Mouse (Mus musculus): ENCODE results near the gene Zc3hav1l. TPM values are rescaled to one million over a fixed set of nuclear protein-coding genes. Genes with fewer than 3 reads are reported as not detected.

Gene Zc3hav1l
- polyA plus RNA-seq, 1 experiment from 2014 or later = 10.2 TPM

DNA sequence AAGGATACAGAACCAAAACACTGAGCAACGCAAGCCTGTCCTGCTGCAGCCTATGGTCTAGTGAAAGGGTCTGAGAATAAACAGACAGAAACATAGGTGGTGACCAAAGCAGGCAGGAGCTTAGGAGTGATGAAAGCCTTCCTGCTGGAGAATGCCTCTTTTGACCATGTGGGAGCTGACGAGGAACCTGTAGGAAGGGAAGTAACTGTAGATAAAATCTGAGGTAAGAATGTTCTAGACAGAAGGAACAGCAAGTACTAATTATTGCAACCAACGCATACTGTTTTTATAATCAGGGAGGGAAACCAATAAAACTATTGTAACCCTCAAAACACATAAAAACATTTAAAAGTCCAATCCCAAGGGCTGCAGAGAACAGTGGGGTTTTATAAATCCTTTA, 54.9 kb downstream of the Zc3hav1l start:
- WGBS = 82% methylated on average over 3 of the region's 3 CpGs
- H3K4me2 ChIP-seq (ENCODE audit: low read length) = no peak overlapping the region
- H3K27ac ChIP-seq (replicated peaks; ENCODE audit: low read depth, low read length) = no peak overlapping the region
- DNase-seq (no peak), ATAC-seq (ENCODE audit: low FRiP score, low TSS enrichment) (no peak)
- H3K4me3 ChIP-seq (replicated peaks; ENCODE audit: low read depth, low read length) = no peak overlapping the region
- H3K9me3 ChIP-seq (ENCODE audit: control insufficient read depth, low read length) = no peaks in the 10 kb centered on the region
- H3K4me1 ChIP-seq (ENCODE audit: control insufficient read depth, insufficient read depth, low read length) = peaks cover 21% of the 10 kb centered on the region
- no peaks in the 10 kb centered on the region for H3K27me3 ChIP-seq (ENCODE audit: control insufficient read depth, insufficient read depth, low read length)
- no peak overlapping the region for H3K9ac ChIP-seq (replicated peaks; ENCODE audit: low read length)
- no peaks in the 10 kb centered on the region for H3K36me3 ChIP-seq (ENCODE audit: control insufficient read depth, insufficient read depth, low read length)

DNA sequence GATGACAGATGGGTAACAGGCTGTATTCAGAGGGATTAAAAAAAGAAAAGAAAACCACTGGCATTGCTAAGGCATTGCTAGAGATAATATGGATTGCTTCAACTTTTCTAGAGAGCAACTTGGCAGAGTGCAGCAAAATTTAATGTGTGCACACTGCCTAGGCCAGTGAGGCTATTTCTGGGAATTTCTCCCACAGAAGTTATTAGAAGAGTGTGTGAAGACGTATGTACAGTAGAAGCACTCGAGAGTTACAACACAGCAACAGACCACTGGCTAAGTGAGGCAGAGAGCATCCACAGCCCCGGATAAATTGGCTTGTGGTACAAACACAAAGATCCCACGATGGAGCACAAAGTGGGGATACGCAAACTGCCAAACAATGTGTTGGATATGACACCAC, 56.2 kb downstream of the Zc3hav1l start:
- ATAC-seq (ENCODE audit: low FRiP score, low TSS enrichment) (no peak), DNase-seq (no peak)
- Histone ChIP-seq H3K4me3 (replicated peaks; ENCODE audit: low read depth, low read length) (no peak overlapping the region), H3K9ac (replicated peaks; ENCODE audit: low read length) (no peak overlapping the region), H3K27me3 (ENCODE audit: control insufficient read depth, insufficient read depth, low read length) (no peaks in the 10 kb centered on the region), H3K27ac (replicated peaks; ENCODE audit: low read depth, low read length) (0 out of 2 replicates have a peak overlapping the region, but pooled peaks have one; percentile 6), H3K9me3 (ENCODE audit: control insufficient read depth, low read length) (no peaks in the 10 kb centered on the region), H3K4me1 (ENCODE audit: control insufficient read depth, insufficient read depth, low read length) (peaks cover 18% of the 10 kb centered on the region), H3K4me2 (ENCODE audit: low read length) (no peak overlapping the region), H3K36me3 (ENCODE audit: control insufficient read depth, insufficient read depth, low read length) (no peaks in the 10 kb centered on the region)
- 87% methylated on average over 5 of the region's 5 CpGs for WGBS

- 79% methylated on average over 8 of the region's 8 CpGs for WGBS
- DNase-seq (no peak), ATAC-seq (ENCODE audit: low FRiP score, low TSS enrichment) (no peak)
- Histone ChIP-seq H3K27me3 (ENCODE audit: control insufficient read depth, insufficient read depth, low read length) (no peaks in the 10 kb centered on the region), H3K27ac (replicated peaks; ENCODE audit: low read depth, low read length) (no peak overlapping the region), H3K36me3 (ENCODE audit: control insufficient read depth, insufficient read depth, low read length) (no peaks in the 10 kb centered on the region), H3K4me3 (replicated peaks; ENCODE audit: low read depth, low read length) (no peak overlapping the region), H3K4me2 (ENCODE audit: low read length) (no peak overlapping the region), H3K9ac (replicated peaks; ENCODE audit: low read length) (no peak overlapping the region), H3K4me1 (ENCODE audit: control insufficient read depth, insufficient read depth, low read length) (peaks cover 18% of the 10 kb centered on the region), H3K9me3 (ENCODE audit: control insufficient read depth, low read length) (no peaks in the 10 kb centered on the region)
These were observed 56.7 kb downstream of the Zc3hav1l start for GRCm38 (mm10) chr6:38242295-38242830.

DNA sequence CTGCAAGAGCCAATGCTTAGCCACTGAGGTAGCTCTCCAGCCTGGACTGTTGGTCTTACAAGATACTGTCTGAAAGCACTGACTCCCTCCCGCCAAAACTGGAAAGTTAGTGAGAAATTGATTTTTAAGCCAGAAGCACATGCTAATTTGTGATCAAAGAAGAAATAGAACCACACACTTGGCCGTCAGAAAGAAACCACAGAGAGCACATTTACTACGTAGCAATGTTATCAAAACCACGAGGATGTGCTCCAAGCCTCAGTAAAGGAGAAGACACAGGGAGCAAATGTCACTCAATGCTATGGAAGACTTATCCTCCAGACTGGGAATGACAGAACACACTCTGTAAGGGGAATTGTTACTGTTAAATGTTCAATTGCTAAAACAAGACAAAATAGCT, 57.6 kb downstream of the Zc3hav1l start:
- 89% methylated on average over 4 of the region's 4 CpGs for WGBS
- H3K4me3 ChIP-seq (replicated peaks; ENCODE audit: low read depth, low read length) = no peak overlapping the region
- H3K9me3 ChIP-seq (ENCODE audit: control insufficient read depth, low read length) = no peaks in the 10 kb centered on the region
- H3K27me3 ChIP-seq (ENCODE audit: control insufficient read depth, insufficient read depth, low read length) = no peaks in the 10 kb centered on the region
- no peak overlapping the region for H3K9ac ChIP-seq (replicated peaks; ENCODE audit: low read length)
- H3K4me2 ChIP-seq (ENCODE audit: low read length) = no peak overlapping the region
- DNase-seq = no peak
- H3K27ac ChIP-seq (replicated peaks; ENCODE audit: low read depth, low read length) = no peak overlapping the region
- no peaks in the 10 kb centered on the region for H3K36me3 ChIP-seq (ENCODE audit: control insufficient read depth, insufficient read depth, low read length)
- H3K4me1 ChIP-seq (ENCODE audit: control insufficient read depth, insufficient read depth, low read length) = peaks cover 18% of the 10 kb centered on the region
- ATAC-seq (ENCODE audit: low FRiP score, low TSS enrichment) = no peak

- peak; percentile 60 for DNase-seq
- H3K27me3 ChIP-seq (ENCODE audit: control insufficient read depth, insufficient read depth, low read length) = no peaks in the 10 kb centered on the region
- ATAC-seq (ENCODE audit: low FRiP score, low TSS enrichment) = peak; percentile 51; the same call in 1 of the 2 replicates
- no peaks in the 10 kb centered on the region for H3K36me3 ChIP-seq (ENCODE audit: control insufficient read depth, insufficient read depth, low read length)
- no peak overlapping the region for H3K4me3 ChIP-seq (replicated peaks; ENCODE audit: low read depth, low read length)
- no peak overlapping the region for H3K4me2 ChIP-seq (ENCODE audit: low read length)
- H3K27ac ChIP-seq (replicated peaks; ENCODE audit: low read depth, low read length) = peak overlapping the region; percentile 41
- WGBS = 63% methylated on average over 5 of the region's 5 CpGs
- no peak overlapping the region for H3K9ac ChIP-seq (replicated peaks; ENCODE audit: low read length)
- peaks cover 18% of the 10 kb centered on the region for H3K4me1 ChIP-seq (ENCODE audit: control insufficient read depth, insufficient read depth, low read length)
- no peaks in the 10 kb centered on the region for H3K9me3 ChIP-seq (ENCODE audit: control insufficient read depth, low read length)
These were observed 58.4 kb downstream of the Zc3hav1l start for GRCm38 (mm10) chr6:38240618-38241017.

- no peak overlapping the region for H3K9ac ChIP-seq (replicated peaks; ENCODE audit: low read length)
- H3K27me3 ChIP-seq (ENCODE audit: control insufficient read depth, insufficient read depth, low read length) = no peaks in the 10 kb centered on the region
- 75% methylated on average over 4 of the region's 4 CpGs for WGBS
- H3K9me3 ChIP-seq (ENCODE audit: control insufficient read depth, low read length) = no peaks in the 10 kb centered on the region
- H3K4me1 ChIP-seq (ENCODE audit: control insufficient read depth, insufficient read depth, low read length) = peaks cover 13% of the 10 kb centered on the region
- no peak overlapping the region for H3K4me2 ChIP-seq (ENCODE audit: low read length)
- DNase-seq (no peak), ATAC-seq (ENCODE audit: low FRiP score, low TSS enrichment) (no peak)
- H3K36me3 ChIP-seq (ENCODE audit: control insufficient read depth, insufficient read depth, low read length) = no peaks in the 10 kb centered on the region
- H3K4me3 ChIP-seq (replicated peaks; ENCODE audit: low read depth, low read length) = no peak overlapping the region
- H3K27ac ChIP-seq (replicated peaks; ENCODE audit: low read depth, low read length) = no peak overlapping the region
These were observed 60.7 kb downstream of the Zc3hav1l start for GRCm38 (mm10) chr6:38238382-38238781.

Other genes with a start within 250 kb of the Zc3hav1l start
- not detected in 2 replicates for gene Tmem213, start 190.0 kb downstream of the Zc3hav1l start, polyA plus RNA-seq (2014; fragmentation: Nextera tagmentation; extraction: Ambion mirVana)
- gene Atp6v0a4, start 174.7 kb downstream of the Zc3hav1l start, polyA plus RNA-seq (2014; fragmentation: Nextera tagmentation; extraction: Ambion mirVana) = 0.32 TPM in 1 of 2 replicates, not detected in the other
- gene D630045J12Rik, start 45.2 kb downstream of the Zc3hav1l start, polyA plus RNA-seq (2014; fragmentation: Nextera tagmentation; extraction: Ambion mirVana) = 19.6 and 21.5 TPM in 2 replicates
- 0.74 and 1.8 TPM in 2 replicates for gene Zc3hav1, start 55.3 kb upstream of the Zc3hav1l start, polyA plus RNA-seq (2014; fragmentation: Nextera tagmentation; extraction: Ambion mirVana)
- 4.7 and 6.0 TPM in 2 replicates for gene Ttc26, start 82.2 kb upstream of the Zc3hav1l start, polyA plus RNA-seq (2014; fragmentation: Nextera tagmentation; extraction: Ambion mirVana)
- 26.7 and 27.3 TPM in 2 replicates for gene Ubn2, start 134.7 kb upstream of the Zc3hav1l start, polyA plus RNA-seq (2014; fragmentation: Nextera tagmentation; extraction: Ambion mirVana)
- gene Fmc1, start 234.2 kb upstream of the Zc3hav1l start, polyA plus RNA-seq (2014; fragmentation: Nextera tagmentation; extraction: Ambion mirVana) = 178 and 234 TPM in 2 replicates

Data from midbrain, embryonic 14.5 days (tissue).